Mouse (Mus musculus): ENCODE results near the gene Id2. TPM values are rescaled to one million over a fixed set of nuclear protein-coding genes. Genes with fewer than 3 reads are reported as not detected.

The Id2 gene
- polyA plus RNA-seq, 1 experiment from 2014 or later = 198 TPM

DNA sequence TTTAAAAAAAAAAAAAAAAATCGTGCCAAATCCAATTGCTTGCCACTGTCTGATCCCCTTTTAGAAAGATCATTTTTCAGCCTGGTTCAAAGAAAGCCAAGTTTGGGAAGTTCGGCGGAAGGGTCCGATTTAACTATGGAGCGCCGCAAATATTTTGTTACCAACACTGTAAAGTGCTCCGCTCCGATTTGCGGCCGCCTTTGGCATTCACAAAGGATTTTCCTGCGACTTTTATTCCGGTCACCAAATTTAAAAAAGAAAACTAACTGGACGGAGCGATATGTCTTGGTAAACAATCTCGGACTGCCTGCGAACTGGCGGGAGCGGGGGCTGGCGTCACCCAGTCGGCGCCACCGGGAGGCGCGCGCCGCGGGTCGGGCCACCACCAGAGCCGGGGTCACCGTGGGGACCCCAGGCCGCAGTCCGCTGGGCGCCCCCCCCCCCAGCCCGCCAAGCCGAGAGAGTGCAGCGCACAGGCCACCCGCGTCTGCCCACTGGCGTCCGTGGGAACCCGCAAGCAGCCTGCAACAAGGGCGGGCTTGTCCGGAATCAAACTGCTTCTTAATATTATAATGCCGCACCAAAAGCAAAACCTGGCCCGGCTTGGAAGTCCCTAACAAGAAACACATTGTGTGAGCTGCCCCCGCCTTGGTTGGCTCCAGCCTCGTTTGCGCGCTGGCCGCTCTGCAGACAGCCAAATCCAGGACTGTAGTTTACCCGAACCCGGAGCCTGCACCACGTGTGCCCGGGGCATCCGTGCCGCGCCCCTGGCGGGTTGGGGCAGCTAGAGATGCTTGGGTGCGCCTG lies 3.7 kb upstream of the Id2 start:
- Histone ChIP-seq H3K9me3 (ENCODE audit: control insufficient read depth, low read length) (no peaks in the 10 kb centered on the region), H3K4me2 (ENCODE audit: low read depth, low read length, severe bottlenecking) (peak overlapping the region; percentile 92), H3K27me3 (ENCODE audit: control insufficient read depth, insufficient read depth, low read length) (no peaks in the 10 kb centered on the region), H3K9ac (ENCODE audit: low read length) (peak overlapping the region; percentile 82), H3K27ac (ENCODE audit: low read depth, low read length) (peak overlapping the region; percentile 92), H3K4me3 (ENCODE audit: low read depth, low read length) (peak overlapping the region; percentile 71), H3K4me1 (replicated peaks; ENCODE audit: control insufficient read depth, insufficient read depth, low read length) (peaks cover 28% of the 10 kb centered on the region), H3K36me3 (ENCODE audit: control insufficient read depth, insufficient read depth, low read length) (no peaks in the 10 kb centered on the region)
- no peak for ATAC-seq (replicated peaks; ENCODE audit: low FRiP score)
- DNase-seq (ENCODE audit: low spot score) = peak; percentile 82
- under 1% methylated on average over 57 of the region's 59 CpGs for whole genome bisulfite sequencing

DNA sequence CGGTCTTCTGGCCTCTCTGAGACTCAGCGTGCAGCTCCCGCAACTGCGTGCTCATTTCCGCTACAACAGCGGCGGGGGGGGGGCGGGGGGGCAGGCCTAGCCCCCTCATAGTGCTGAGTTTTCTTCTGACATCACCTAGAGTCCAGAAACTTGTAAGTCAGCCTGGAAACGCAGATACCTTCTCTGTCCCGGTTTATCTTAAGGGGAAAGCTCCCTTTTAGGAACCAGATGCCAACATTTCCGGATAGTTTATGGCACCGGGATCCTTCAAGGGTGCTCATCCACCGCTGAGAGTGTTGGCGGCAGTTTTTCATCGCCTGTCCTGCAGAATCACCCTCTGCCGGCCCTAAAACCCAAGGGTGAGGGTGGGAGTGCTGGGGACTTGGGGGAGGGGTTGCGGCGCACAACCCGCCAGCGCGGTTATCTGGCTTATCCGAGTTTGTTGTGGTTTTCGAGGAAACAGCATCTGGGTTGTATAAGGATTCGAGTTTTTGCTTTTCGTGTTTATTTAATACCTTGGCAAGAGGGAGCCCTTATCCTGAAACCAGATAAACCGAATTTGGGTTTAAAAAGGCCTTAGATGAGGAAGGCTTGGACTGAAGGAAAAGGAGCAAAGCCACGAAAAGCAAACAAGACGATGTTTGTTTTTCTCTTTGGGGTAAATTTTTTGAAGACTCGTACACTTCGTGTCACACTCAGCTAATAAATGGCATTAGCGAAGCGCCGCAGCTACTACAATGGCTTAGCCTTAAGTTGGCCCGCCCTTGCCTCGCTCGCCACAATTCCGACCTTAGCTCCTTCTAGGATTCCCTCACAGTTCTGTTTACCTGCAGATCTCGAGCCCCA lies 2.8 kb upstream of the Id2 start:
- Histone ChIP-seq H3K4me3 (ENCODE audit: low read depth, low read length) (peak overlapping the region; percentile 71), H3K9ac (ENCODE audit: low read length) (peak overlapping the region; percentile 82), H3K36me3 (ENCODE audit: control insufficient read depth, insufficient read depth, low read length) (no peaks in the 10 kb centered on the region), H3K27me3 (ENCODE audit: control insufficient read depth, insufficient read depth, low read length) (no peaks in the 10 kb centered on the region), H3K4me2 (ENCODE audit: low read depth, low read length, severe bottlenecking) (peak overlapping the region; percentile 92), H3K9me3 (ENCODE audit: control insufficient read depth, low read length) (no peaks in the 10 kb centered on the region), H3K4me1 (replicated peaks; ENCODE audit: control insufficient read depth, insufficient read depth, low read length) (peaks cover 28% of the 10 kb centered on the region), H3K27ac (ENCODE audit: low read depth, low read length) (peak overlapping the region; percentile 92)
- ATAC-seq (replicated peaks; ENCODE audit: low FRiP score) = no peak
- under 1% methylated on average over 38 of the region's 38 CpGs for WGBS
- peak; percentile 67 for DNase-seq (ENCODE audit: low spot score)

DNA sequence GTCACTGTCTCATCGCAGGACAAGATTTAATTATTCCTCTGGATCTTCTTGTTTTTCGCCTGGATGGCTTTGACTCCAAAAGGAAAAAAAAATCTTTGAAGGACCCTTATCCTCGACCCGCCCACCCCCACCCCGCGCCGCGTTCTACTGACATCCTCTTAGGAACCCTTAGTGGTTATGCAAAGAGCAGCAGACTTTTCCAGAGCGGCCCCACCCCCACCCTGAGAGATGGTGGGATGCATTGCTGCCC lies 2.3 kb upstream of the Id2 start:
- peak; percentile 88 for DNase-seq (ENCODE audit: low spot score)

DNA sequence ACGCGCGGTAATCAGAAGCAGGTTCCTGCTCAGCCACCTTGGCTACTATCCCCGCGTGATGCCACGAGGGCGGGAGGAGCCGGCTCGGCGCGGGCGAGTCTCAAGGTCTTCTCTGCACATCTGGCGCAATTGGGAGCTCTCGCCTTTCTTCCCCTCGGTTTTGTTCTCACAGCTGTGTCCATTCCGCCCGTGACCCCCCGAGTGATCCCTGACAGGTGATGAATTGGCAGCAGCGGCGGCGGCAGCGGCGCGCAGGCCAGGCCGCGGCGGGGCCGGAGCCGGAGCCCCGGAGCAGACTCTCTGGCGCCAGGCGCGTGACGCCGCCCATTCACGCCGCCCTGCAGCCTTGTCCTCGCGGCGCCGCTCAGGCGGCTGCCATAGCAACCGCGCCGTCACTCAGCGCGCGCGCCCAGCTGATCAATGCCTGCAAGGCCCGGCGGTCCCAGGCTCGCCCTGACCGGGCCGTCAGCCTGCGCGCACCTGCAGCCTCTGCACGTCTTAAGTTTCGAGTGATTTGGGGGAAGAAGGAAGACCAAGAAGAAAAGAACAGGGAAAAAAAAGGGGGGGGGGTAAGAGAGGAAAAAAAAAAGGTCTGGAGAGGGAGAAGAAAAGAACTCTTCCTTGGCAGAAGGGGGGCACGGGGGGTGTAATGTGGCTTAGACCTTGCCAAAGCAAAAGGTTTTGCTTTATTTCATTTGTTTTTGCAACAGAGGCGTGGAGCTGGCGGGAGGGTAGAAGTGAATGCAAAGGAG lies 1.8 kb upstream of the Id2 start:
- peak; percentile 83 for ATAC-seq (replicated peaks; ENCODE audit: low FRiP score)

More for the DNA sequence above, 2.3 kb upstream of the Id2 start:
- no peaks in the 10 kb centered on the region for H3K36me3 ChIP-seq (ENCODE audit: control insufficient read depth, insufficient read depth, low read length)
- no peaks in the 10 kb centered on the region for H3K27me3 ChIP-seq (ENCODE audit: control insufficient read depth, insufficient read depth, low read length)
- 2% methylated on average over 9 of the region's 9 CpGs for WGBS
- ATAC-seq (replicated peaks; ENCODE audit: low FRiP score) = peak; percentile 22; the same call in 1 of the 2 replicates
- peak overlapping the region; percentile 92 for H3K27ac ChIP-seq (ENCODE audit: low read depth, low read length)
- H3K4me1 ChIP-seq (replicated peaks; ENCODE audit: control insufficient read depth, insufficient read depth, low read length) = peaks cover 28% of the 10 kb centered on the region
- peak overlapping the region; percentile 71 for H3K4me3 ChIP-seq (ENCODE audit: low read depth, low read length)
- peak overlapping the region; percentile 82 for H3K9ac ChIP-seq (ENCODE audit: low read length)
- peak overlapping the region; percentile 92 for H3K4me2 ChIP-seq (ENCODE audit: low read depth, low read length, severe bottlenecking)
- no peaks in the 10 kb centered on the region for H3K9me3 ChIP-seq (ENCODE audit: control insufficient read depth, low read length)

DNA sequence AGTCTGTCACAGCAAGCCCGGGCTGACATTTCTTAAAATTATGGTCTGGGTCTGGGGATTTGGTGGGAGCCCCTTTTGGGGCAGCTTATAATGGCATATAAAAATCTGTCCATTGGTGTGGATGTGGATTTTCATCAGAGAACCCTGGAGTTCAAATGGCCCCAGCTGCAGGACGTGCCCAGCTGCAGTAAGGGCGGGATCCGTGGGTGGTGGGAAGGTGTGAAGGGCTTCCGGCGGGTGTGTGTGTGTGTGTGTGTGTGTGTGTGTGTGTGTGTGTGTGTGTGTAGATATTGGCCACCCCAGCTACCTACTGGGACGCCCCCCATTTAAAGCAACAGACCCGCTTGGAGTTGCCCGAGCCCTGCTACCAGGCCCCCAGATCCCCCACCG lies 1.2 kb upstream of the Id2 start:
- H3K27me3 ChIP-seq (ENCODE audit: control insufficient read depth, insufficient read depth, low read length) = peaks cover 3% of the 10 kb centered on the region
- H3K36me3 ChIP-seq (ENCODE audit: control insufficient read depth, insufficient read depth, low read length) = no peaks in the 10 kb centered on the region
- peak overlapping the region; percentile 82 for H3K9ac ChIP-seq (ENCODE audit: low read length)
- H3K27ac ChIP-seq (ENCODE audit: low read depth, low read length) = peak overlapping the region; percentile 92
- H3K4me1 ChIP-seq (replicated peaks; ENCODE audit: control insufficient read depth, insufficient read depth, low read length) = peaks cover 32% of the 10 kb centered on the region
- H3K4me2 ChIP-seq (ENCODE audit: low read depth, low read length, severe bottlenecking) = peak overlapping the region; percentile 92
- peak overlapping the region; percentile 71 for H3K4me3 ChIP-seq (ENCODE audit: low read depth, low read length)
- no peak for DNase-seq (ENCODE audit: low spot score)
- ATAC-seq (replicated peaks; ENCODE audit: low FRiP score) = no peak
- WGBS = 4% methylated on average over 10 of the region's 10 CpGs
- no peaks in the 10 kb centered on the region for H3K9me3 ChIP-seq (ENCODE audit: control insufficient read depth, low read length)

More for the DNA sequence above, 1.8 kb upstream of the Id2 start:
- Histone ChIP-seq H3K4me2 (ENCODE audit: low read depth, low read length, severe bottlenecking) (peak overlapping the region; percentile 92), H3K4me3 (ENCODE audit: low read depth, low read length) (peak overlapping the region; percentile 71), H3K36me3 (ENCODE audit: control insufficient read depth, insufficient read depth, low read length) (no peaks in the 10 kb centered on the region), H3K4me1 (replicated peaks; ENCODE audit: control insufficient read depth, insufficient read depth, low read length) (peaks cover 28% of the 10 kb centered on the region), H3K9ac (ENCODE audit: low read length) (peak overlapping the region; percentile 82), H3K27ac (ENCODE audit: low read depth, low read length) (peak overlapping the region; percentile 92), H3K27me3 (ENCODE audit: control insufficient read depth, insufficient read depth, low read length) (no peaks in the 10 kb centered on the region), H3K9me3 (ENCODE audit: control insufficient read depth, low read length) (no peaks in the 10 kb centered on the region)
- under 1% methylated on average over 60 of the region's 61 CpGs for WGBS
- DNase-seq (ENCODE audit: low spot score) = peak; percentile 96

DNA sequence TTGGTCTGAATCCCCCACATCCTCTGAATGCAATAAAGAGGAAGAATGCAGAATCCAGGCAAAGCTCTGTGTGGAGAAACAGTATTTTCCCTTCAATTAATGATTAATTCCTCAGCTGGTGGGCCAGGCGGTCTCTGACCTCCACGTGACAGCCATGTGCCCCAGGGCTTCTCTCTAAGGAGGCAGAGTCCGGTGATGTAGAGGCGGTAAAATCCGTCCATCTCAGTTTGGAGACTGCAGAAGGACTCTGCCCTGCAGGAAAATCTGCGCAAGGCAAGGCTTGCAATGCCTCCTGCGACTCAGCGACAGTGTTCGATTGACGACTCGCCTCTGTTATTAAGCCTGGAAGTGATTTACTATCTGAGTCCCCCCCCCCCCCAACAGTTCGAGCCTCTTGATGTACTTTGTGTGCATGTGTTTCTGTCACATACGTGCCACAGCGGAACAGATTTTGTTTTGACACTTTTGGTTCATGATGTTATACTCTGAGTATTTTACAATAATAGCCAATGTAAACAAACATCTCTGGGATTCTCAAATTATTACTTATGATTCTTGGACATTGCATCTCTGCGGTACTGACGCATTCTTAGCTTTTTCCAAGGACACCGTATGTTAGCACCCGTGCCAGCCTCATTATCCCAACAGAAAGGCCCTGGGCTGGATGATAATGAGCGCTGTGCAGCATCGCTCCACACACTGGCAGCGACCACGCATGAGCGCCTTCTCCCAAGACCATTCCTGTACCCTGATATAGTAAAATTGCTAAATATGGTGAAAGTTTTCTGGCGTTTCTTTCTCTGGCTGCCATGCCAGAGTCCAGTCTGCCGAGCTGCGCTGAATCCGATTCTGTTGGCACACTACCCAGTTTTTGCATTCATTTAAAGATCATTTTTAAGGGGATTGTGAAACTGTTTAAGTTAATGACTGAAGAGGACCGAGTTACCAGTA lies 545 bp upstream of the Id2 start:
- Histone ChIP-seq H3K27ac (ENCODE audit: low read depth, low read length) (peak overlapping the region; percentile 92), H3K27me3 (ENCODE audit: control insufficient read depth, insufficient read depth, low read length) (peaks cover 5% of the 10 kb centered on the region), H3K4me2 (ENCODE audit: low read depth, low read length, severe bottlenecking) (peak overlapping the region; percentile 92), H3K36me3 (ENCODE audit: control insufficient read depth, insufficient read depth, low read length) (no peaks in the 10 kb centered on the region), H3K4me1 (replicated peaks; ENCODE audit: control insufficient read depth, insufficient read depth, low read length) (peaks cover 38% of the 10 kb centered on the region), H3K9ac (ENCODE audit: low read length) (peak overlapping the region; percentile 82), H3K9me3 (ENCODE audit: control insufficient read depth, low read length) (no peaks in the 10 kb centered on the region), H3K4me3 (ENCODE audit: low read depth, low read length) (peak overlapping the region; percentile 71)
- no peak for ATAC-seq (replicated peaks; ENCODE audit: low FRiP score)
- 2% methylated on average over 28 of the region's 28 CpGs for WGBS
- DNase-seq (ENCODE audit: low spot score) = peak; percentile 76

DNA sequence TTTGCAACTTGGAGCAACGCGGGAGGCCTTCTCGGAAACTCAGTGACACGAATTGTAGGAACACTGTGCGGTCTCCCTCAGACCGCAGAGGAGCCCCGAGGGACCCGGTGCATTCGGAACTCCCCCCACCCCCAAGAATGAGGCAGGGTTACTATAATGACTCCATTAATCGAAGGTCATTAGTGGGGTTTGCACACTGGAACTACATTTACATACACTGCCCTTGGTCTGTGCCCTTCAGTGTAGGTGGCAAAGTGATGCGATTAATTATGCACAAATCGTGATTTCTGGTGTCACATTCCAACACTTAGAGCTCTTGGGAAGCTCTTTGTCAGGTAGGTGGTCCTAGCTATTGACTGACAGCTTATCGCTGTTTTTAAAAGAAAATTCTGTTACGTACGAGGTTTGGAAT lies 294 bp downstream of the Id2 start:
- no peaks in the 10 kb centered on the region for H3K36me3 ChIP-seq (ENCODE audit: control insufficient read depth, insufficient read depth, low read length)
- H3K9me3 ChIP-seq (ENCODE audit: control insufficient read depth, low read length) = no peaks in the 10 kb centered on the region
- ATAC-seq (replicated peaks; ENCODE audit: low FRiP score) (peak; percentile 1; the same call in 1 of the 2 replicates), DNase-seq (ENCODE audit: low spot score) (peak; percentile 76)
- H3K27me3 ChIP-seq (ENCODE audit: control insufficient read depth, insufficient read depth, low read length) = peaks cover 5% of the 10 kb centered on the region
- peak overlapping the region; percentile 71 for H3K4me3 ChIP-seq (ENCODE audit: low read depth, low read length)
- H3K4me1 ChIP-seq (replicated peaks; ENCODE audit: control insufficient read depth, insufficient read depth, low read length) = peaks cover 39% of the 10 kb centered on the region
- WGBS = under 1% methylated on average over 15 of the region's 15 CpGs
- H3K27ac ChIP-seq (ENCODE audit: low read depth, low read length) = peak overlapping the region; percentile 26
- peak overlapping the region; percentile 33 for H3K9ac ChIP-seq (ENCODE audit: low read length)
- peak overlapping the region; percentile 92 for H3K4me2 ChIP-seq (ENCODE audit: low read depth, low read length, severe bottlenecking)

Data from forebrain, embryonic 11.5 days (tissue).